Mouse (Mus musculus) limb, embryonic 15.5 days (tissue): ENCODE results near the gene C1rb. TPM values are rescaled to one million over a fixed set of nuclear protein-coding genes. Genes with fewer than 3 reads are reported as not detected.
"Not testable (repeated sequence)": the region's sequence is repeated elsewhere in the genome, so short reads cannot be mapped to it uniquely, and the experiment has no call there.

ENCODE experiments used
- ATAC-seq: fragments of 200-750 bp; cut with Nextera tagmentation; 2 replicates; pipeline ENCODE4 v1.8.0; 2017; ENCODE audit warnings: low read depth, moderate TSS enrichment; ENCODE audit not compliant: insufficient number of reproducible peaks, low FRiP score, low TSS enrichment
- H3K27ac ChIP-seq: fragments of 300-500 bp; sonication (generic); 2 replicates; pipeline ENCODE4 v1.5.1; 2015; ENCODE audit warnings: moderate library complexity, mild to moderate bottlenecking, inconsistent platforms
- H3K27me3 ChIP-seq: fragments of 300-500 bp; sonication (generic); 2 replicates; pipeline ENCODE4 v1.6.1; 2015; ENCODE audit warnings: inconsistent platforms
- H3K36me3 ChIP-seq: fragments of 300-500 bp; sonication (generic); 2 replicates; pipeline ENCODE4 v1.6.1; 2015; ENCODE audit warnings: inconsistent platforms
- H3K4me1 ChIP-seq: fragments of 300-500 bp; sonication (generic); 2 replicates; pipeline ENCODE4 v1.6.1; 2015; ENCODE audit warnings: inconsistent platforms
- H3K4me2 ChIP-seq: fragments of 300-500 bp; sonication (generic); 2 replicates; pipeline ENCODE4 v1.6.1; 2015; ENCODE audit warnings: mild to moderate bottlenecking, inconsistent platforms
- H3K4me3 ChIP-seq: fragments of 300-500 bp; sonication (generic); 2 replicates; pipeline ENCODE4 v1.5.1; 2015; ENCODE audit warnings: mild to moderate bottlenecking, inconsistent platforms
- H3K9ac ChIP-seq: fragments of 300-500 bp; sonication (generic); 2 replicates; pipeline ENCODE4 v1.6.1; 2015; ENCODE audit warnings: inconsistent platforms
- H3K9me3 ChIP-seq: fragments of 300-500 bp; sonication (generic); 2 replicates; pipeline ENCODE4 v1.6.1; 2016; ENCODE audit warnings: inconsistent platforms
- WGBS: fragments of 180-500 bp; shearing (Covaris S2); methylation state at CpG from one replicate; pipeline ENCODE4 v1.1.7; 2015; 5-methylcytosine and 5-hydroxymethylcytosine counted together
- polyA plus RNA-seq: library from polyadenylated mRNA; unstranded; fragments of >200 nt; fragmentation: Nextera tagmentation; extraction: Ambion mirVana; gene quantifications from 2 replicates; pipeline ENCODE4 v1.2.1, GENCODE M21; 2015

C1rb gene
- polyA plus RNA-seq, result not detected in 2 replicates

DNA sequence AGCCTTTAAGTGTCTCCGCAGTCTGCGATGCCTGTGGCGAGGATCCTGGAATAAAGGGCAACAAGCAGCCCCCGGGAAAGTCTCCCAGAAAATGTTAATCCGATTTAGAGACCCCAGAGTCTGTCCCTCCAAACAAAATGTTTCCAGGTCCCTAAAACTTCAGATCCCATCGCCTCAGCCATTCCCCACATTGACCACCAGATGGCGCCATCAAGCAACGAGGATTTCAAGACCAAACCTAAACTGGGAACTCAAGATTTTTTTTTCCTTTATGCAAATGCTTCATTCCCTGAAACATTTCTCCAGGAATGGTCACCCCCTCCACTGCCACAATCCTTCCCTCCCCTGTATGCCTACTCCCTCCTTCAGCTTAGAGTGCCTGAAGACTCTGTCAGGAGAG is at the start of gene C1rb:
TSS of gene C1rb (plus strand) at position 269 of the 400 bp plus-strand sequence.
- ATAC-seq, result no peak
- H3K4me2 ChIP-seq, result no peak within 1 kb of the TSS
- no peak within 1 kb of the TSS for H3K4me3 ChIP-seq
- no peak within 1 kb of the TSS for H3K9ac ChIP-seq
- WGBS, result 8% methylated on average over 8 of the region's 8 CpGs
- no peak within 1 kb of the TSS for H3K27ac ChIP-seq
- no peaks in the 10 kb centered on the region for H3K4me1 ChIP-seq
- no peaks in the 10 kb centered on the region for H3K27me3 ChIP-seq
- no peaks in the 10 kb centered on the region for H3K9me3 ChIP-seq
- no peaks in the 10 kb centered on the region for H3K36me3 ChIP-seq

DNA sequence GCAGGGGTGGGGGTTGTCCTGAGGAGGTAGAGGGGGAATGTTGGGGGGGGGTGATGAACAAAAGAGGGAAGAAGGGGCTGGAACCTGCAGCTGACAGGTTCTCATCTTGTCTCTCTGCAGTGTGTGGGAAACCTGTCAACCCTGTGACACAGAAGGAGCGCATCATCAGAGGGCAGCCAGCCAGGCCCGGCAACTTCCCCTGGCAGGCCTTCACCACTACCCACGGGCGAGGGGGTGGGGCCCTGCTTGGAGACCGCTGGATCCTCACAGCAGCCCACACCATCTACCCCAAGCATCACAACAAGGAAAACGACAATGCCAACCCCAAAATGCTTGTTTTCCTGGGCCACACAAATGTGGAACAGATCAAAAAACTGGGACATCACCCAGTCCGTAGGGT is 48.0 kb upstream of the C1rb start:
- H3K9ac ChIP-seq, H3K4me3 ChIP-seq, H3K4me2 ChIP-seq, ATAC-seq, H3K27me3 ChIP-seq, H3K27ac ChIP-seq, H3K4me1 ChIP-seq, H3K9me3 ChIP-seq, H3K36me3 ChIP-seq: not testable (repeated sequence)
- 64% methylated on average over 7 of the region's 7 CpGs for WGBS

DNA sequence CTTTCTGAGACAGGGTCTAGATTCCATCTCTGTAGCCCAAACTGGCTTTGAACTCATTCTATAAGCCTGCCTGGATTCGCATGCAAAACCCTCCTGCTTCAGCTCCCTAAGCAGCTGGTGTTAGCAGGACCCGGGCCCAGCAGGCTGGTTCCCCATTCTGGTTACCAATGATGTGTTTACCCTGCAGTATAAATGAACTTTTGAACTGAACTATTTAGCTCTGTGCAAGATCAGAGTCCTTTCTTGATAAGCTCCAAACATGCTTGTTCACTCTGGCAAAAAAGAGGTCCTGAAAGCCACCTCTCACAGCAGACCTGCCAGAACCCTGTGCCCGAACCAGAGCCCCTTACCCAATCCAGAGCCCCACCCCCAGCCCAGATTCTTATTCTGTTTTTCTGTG is 42.2 kb upstream of the C1rb start:
- Histone ChIP-seq H3K27ac (no peak overlapping the region), H3K9me3 (no peaks in the 10 kb centered on the region), H3K4me1 (no peaks in the 10 kb centered on the region), H3K9ac (no peak overlapping the region), H3K4me2 (no peak overlapping the region), H3K4me3 (no peak overlapping the region), H3K36me3 (no peaks in the 10 kb centered on the region), H3K27me3 (no peaks in the 10 kb centered on the region)
- WGBS, result 74% methylated on average over 3 of the region's 3 CpGs
- ATAC-seq, result no peak

DNA sequence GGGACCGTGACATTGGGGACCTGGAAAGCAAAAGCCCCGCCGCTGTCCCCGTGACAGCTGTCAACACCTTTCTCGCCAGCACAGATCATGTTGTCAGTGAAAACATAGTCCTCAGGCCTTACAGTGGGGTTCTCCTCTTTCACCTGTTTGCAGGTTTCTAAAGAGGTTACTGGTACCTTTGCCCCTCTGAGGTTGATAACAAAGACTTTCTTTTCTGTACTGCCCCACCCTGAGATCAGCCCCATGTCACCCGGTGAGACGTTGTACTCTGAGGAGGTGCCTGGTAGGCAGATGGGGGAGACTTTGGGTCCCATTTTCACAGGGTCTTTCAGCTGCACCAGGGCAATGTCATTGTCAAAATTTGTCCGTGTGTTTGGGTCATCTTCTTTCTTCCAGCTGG is 39.0 kb upstream of the C1rb start:
- Histone ChIP-seq H3K4me2 (no peak overlapping the region), H3K27ac (no peak overlapping the region), H3K4me3 (no peak overlapping the region), H3K9me3 (no peaks in the 10 kb centered on the region), H3K9ac (no peak overlapping the region), H3K4me1 (no peaks in the 10 kb centered on the region), H3K27me3 (no peaks in the 10 kb centered on the region), H3K36me3 (no peaks in the 10 kb centered on the region)
- ATAC-seq, result no peak
- WGBS, result 79% methylated on average over 8 of the region's 8 CpGs

DNA sequence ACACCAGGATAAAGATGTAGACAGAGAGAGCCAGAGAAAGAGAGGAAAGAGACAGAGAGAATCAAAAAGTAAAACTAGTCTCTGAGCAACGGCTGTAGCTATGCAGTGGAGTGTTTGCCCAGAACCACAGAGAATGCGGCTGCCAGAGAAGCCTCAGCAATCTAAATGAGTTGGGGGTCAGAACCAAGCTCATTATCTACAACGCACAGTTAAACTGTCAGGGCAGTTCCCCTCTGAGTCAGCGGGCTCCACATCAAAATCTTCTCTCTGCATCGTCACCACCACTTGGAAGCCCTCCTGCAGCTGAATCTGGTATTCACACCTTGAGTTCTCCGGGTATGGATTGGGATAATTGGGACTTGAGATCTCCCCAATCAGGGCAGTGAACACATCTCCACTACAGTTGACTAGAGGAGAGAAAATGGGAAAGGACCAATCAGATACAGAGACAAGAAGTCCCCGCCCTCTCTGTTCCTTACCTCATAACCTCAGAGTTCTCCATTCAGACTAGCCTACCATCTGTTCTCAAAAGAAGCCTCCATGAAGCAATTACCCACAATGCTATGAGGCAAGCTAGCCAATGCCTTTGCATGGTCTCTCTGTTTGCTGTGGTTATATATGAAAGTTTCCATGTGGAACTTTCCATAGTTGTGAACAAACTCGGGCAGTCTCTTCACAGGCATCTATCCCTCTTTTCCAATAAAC is 33.8 kb upstream of the C1rb start:
- H3K27ac ChIP-seq, H3K4me1 ChIP-seq: not testable (repeated sequence)
- whole genome bisulfite sequencing, result 71% methylated on average over 8 of the region's 8 CpGs

DNA sequence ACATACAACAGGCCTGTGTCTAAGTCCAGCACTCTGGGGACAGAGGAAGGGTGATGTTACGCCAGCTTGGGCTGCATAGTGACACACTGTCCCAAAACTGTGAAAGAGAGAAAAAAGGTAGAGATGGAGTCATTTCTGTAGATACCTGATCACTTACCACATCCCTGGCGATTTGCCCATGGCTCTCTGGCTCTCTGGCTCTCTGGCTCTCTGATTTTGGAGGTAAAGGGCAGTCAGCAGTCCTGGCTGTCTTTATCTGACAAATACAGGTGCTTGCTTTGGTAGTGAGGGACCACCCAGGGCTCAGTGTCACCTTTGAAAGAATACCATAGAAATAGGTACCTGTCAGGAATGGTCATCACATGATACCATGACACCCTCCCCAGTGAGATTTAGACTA is 28.9 kb upstream of the C1rb start:
- H3K36me3 ChIP-seq, H3K27me3 ChIP-seq, H3K4me2 ChIP-seq, H3K9me3 ChIP-seq, H3K4me3 ChIP-seq, H3K4me1 ChIP-seq, ATAC-seq, H3K27ac ChIP-seq, H3K9ac ChIP-seq: not testable (repeated sequence)
- WGBS, result 78% methylated on average over 2 of the region's 2 CpGs

More for the DNA sequence above, 33.8 kb upstream of the C1rb start:
- H3K9ac ChIP-seq, H3K4me2 ChIP-seq, H3K9me3 ChIP-seq, H3K36me3 ChIP-seq, H3K27me3 ChIP-seq, ATAC-seq, H3K4me3 ChIP-seq: not testable (repeated sequence)

DNA sequence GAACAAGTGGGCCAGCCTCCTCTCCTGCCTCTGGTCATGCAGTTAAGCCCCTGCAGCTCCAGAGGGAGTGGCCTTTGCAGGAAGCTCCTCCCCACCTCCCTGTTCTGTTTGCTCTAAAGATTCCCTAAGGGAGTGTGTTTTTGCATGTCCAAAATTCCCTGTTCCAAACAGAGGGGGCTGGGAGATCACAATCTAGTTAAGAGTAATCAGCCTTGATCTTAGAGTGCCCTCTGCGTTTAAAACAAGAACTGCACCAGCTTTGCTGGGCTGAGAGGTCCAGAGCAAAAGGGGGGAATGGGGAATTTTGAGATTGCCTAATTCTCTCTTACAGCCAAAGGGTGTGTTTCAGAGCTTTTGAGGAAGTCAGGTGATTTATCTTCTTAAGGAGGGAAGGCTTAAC is 27.8 kb upstream of the C1rb start, which contains the start of gene C1s1:
TSS of gene C1s1 (minus strand) at position 76 of the 400 bp plus-strand sequence.
- H3K27me3 ChIP-seq, H3K27ac ChIP-seq, ATAC-seq, H3K4me3 ChIP-seq, H3K4me1 ChIP-seq, H3K9me3 ChIP-seq, H3K9ac ChIP-seq, H3K4me2 ChIP-seq, H3K36me3 ChIP-seq: not testable (repeated sequence)
- WGBS, result 4% methylated on average over 1 of the region's 1 CpGs

DNA sequence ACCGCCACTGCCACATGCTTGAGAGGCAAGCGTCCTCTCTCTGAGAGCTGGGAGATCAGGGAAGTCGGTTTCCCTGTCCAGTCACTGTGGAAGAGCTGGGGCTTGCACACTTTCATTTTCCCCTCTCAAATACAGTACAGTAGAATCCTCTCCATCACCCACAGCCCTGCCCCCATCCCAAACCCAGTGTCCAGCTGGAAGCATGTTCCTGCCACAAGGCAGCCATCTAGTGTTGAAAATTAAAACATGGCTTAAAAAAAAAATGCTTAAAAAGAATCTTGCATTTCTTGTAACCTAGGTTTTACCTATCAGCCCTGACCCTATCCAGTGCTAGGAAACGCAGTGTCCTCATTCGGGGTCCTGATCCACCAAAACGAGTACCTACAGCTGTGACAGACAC is 25.6 kb upstream of the C1rb start:
- H3K4me3 ChIP-seq, result no peak overlapping the region
- no peaks in the 10 kb centered on the region for H3K27me3 ChIP-seq
- 82% methylated on average over 5 of the region's 6 CpGs for WGBS
- no peak overlapping the region for H3K4me2 ChIP-seq
- H3K9ac ChIP-seq, result no peak overlapping the region
- no peaks in the 10 kb centered on the region for H3K4me1 ChIP-seq
- ATAC-seq, result no peak
- H3K9me3 ChIP-seq, result no peaks in the 10 kb centered on the region
- no peaks in the 10 kb centered on the region for H3K36me3 ChIP-seq
- H3K27ac ChIP-seq, result no peak overlapping the region

DNA sequence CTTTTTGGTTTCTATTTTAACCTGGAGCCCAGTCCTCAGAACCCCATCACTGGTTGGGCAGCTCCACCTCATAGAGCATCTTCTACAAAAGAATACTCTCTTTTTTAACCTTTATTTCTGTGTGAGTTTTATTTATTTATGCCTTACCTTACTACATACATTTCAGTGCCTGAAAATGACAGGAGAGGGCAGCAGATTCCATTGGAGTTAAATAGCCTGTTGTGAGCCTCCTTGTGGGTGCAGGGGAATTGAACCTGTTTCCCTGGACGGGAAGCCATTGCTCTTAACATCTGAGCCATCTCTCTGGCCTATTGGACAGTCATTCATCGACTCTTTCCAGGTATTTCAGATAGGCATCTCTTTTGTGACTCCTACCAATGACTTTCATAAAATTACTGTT is 24.7 kb upstream of the C1rb start:
- Histone ChIP-seq H3K9ac (no peak overlapping the region), H3K4me2 (no peak overlapping the region), H3K4me1 (no peaks in the 10 kb centered on the region), H3K27ac (no peak overlapping the region), H3K9me3 (no peaks in the 10 kb centered on the region), H3K27me3 (no peaks in the 10 kb centered on the region), H3K4me3 (no peak overlapping the region), H3K36me3 (no peaks in the 10 kb centered on the region)
- ATAC-seq, result no peak
- 75% methylated on average over 2 of the region's 2 CpGs for WGBS

DNA sequence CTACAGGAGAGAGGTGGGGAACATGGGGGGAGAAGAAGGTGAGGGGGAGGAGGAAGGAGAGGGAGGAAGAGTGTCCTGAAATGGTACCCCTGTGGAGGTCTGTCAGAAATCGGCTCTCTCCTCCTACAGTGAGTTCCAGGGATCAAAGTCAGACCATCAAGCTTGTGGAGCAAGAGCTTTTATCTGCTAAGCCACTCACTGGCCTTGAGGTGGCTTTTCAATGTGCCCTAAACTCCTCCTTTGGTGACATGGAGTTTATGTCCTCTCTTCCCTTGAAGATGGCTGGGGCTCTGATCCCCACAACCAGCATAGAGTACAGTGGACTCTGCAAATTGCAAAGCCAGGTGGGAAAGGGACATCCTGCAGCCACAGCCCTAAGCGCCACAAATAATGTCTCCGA is 22.1 kb upstream of the C1rb start:
- H3K27me3 ChIP-seq, H3K4me2 ChIP-seq, H3K9ac ChIP-seq, H3K4me1 ChIP-seq, H3K9me3 ChIP-seq, H3K4me3 ChIP-seq, ATAC-seq, H3K27ac ChIP-seq, H3K36me3 ChIP-seq: not testable (repeated sequence)
- WGBS, result 89% methylated on average over 3 of the region's 3 CpGs

DNA sequence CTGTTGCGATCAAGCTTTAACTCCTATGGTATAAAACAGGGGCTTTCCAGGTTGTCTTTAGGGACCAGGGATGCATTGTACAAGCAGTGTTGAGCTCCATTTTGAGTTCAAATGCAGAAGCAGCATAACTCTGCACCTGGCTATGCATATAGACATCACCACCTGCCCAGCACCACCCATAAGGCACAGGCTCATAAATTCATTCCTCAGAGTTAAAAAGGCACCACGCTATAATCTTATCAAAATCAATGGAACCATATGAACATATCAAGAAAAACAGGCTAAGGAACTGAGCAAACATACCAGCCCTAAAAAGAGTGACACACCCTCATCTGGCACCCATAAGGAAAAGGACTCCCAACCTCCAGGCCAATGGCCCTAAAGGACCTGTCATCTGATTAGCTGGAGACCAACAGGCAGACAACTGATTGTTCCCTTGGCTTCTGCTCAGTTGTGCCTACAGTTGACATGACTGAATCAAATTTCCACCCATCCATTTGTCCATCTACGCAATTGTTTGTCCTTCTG is 21.0 kb upstream of the C1rb start:
- ATAC-seq, result no peak
- Histone ChIP-seq H3K36me3 (no peaks in the 10 kb centered on the region), H3K27ac (no peak overlapping the region), H3K4me1 (no peaks in the 10 kb centered on the region), H3K4me3 (no peak overlapping the region), H3K9ac (no peak overlapping the region), H3K4me2 (no peak overlapping the region), H3K9me3 (no peaks in the 10 kb centered on the region), H3K27me3 (no peaks in the 10 kb centered on the region)
- 87% methylated on average over 3 of the region's 3 CpGs for WGBS

DNA sequence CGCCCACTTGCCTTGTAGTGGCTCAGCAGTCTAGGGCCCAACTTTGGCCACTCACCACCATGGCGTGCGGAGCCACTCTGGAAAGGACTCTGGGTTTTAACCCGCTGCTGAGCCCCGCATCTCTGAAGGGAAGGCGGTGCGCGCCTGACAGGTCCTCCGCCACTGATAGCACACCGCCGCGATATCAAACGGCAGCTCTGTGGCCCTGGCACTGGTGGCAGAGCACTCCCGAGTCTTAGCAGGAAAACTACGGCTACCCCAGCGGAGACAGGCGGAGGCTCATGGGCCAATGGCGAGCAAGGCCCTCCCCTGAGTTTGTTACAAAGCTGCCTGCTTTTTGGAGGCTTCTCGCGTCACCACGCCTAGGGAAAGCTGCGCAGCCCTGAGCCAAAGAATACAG is 17.3 kb upstream of the C1rb start:
- no peaks in the 10 kb centered on the region for H3K36me3 ChIP-seq
- 69% methylated on average over 22 of the region's 22 CpGs for WGBS
- no peaks in the 10 kb centered on the region for H3K4me1 ChIP-seq
- H3K4me2 ChIP-seq, result no peak overlapping the region
- H3K9ac ChIP-seq, result no peak overlapping the region
- no peak overlapping the region for H3K4me3 ChIP-seq
- H3K27me3 ChIP-seq, result no peaks in the 10 kb centered on the region
- H3K27ac ChIP-seq, result 0 out of 2 replicates have a peak overlapping the region, but pooled peaks have one; percentile 22
- ATAC-seq, result no peak
- H3K9me3 ChIP-seq, result no peaks in the 10 kb centered on the region

DNA sequence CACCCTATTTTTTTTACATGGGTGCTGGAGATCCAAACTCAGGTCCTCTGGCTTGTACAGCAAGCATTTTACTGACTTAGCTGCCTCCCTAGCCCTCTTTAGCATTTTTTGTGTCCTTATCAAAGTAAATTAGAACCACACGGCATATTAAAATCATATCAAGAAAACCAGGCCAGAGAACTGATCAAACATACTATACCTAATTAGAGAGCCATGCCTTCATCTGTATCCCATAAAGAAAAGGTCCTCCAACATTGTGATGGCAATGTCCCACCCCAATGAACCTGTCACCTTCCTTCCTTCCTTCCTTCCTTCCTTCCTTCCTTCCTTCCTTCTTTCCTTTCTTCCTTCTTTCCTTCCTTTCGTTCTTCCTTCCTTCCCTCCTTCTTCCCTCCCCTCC is 14.1 kb upstream of the C1rb start:
- not testable (repeated sequence) for ATAC-seq, H3K9me3 ChIP-seq, H3K27me3 ChIP-seq, H3K4me1 ChIP-seq, H3K27ac ChIP-seq, H3K9ac ChIP-seq, H3K4me3 ChIP-seq, H3K4me2 ChIP-seq, H3K36me3 ChIP-seq
- WGBS, result 68% methylated on average over 2 of the region's 2 CpGs
